Mouse (Mus musculus): ENCODE results near the gene Arhgef12. TPM values are rescaled to one million over a fixed set of nuclear protein-coding genes. Genes with fewer than 3 reads are reported as not detected.
"Not testable (repeated sequence)": the region's sequence is repeated elsewhere in the genome, so short reads cannot be mapped to it uniquely, and the experiment has no call there.

Gene Arhgef12
- total and polyA plus RNA-seq, 3 experiments = 11.8 to 33.5 (median 14.7) TPM

DNA sequence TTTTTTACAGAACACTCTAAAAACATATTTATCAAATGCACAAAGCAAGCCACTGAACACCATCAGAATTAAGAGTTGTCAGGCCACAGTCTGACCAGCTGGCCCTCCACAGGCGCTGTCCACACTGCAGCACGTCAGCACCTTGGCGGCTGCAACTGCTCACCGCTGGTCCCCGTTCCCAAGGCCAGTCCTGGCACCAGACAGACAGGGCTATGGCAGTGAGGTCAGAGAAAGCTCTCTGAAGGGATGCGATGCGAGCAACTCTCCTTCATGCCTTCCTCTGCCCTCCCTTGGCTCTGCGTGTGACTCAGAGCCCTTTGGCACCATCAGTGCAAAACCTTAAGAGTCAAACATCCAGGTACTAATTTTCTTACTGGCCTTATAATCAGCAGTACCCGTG lies 139.3 kb downstream of the Arhgef12 start:
- Histone ChIP-seq H3K4me1 (ENCODE audit: control insufficient read depth in 1 of 2, insufficient read depth in 2 of 2, low read length in 2 of 2) (no peaks in the 10 kb centered on the region), H3K9ac (ENCODE audit: control insufficient read depth, low read depth, low read length, poor library complexity, severe bottlenecking) (no peak overlapping the region), H3K79me2 (ENCODE audit: control insufficient read depth, insufficient read depth, low read length, poor library complexity) (no peaks in the 10 kb centered on the region), H3K27ac (ENCODE audit: control insufficient read depth, low read depth, low read length) (no peak overlapping the region), H3K4me3 (ENCODE audit: control insufficient read depth in 1 of 2, insufficient read depth in 1 of 2, low read depth in 2 of 2, low read length in 2 of 2) (no peak overlapping the region), H3K9me3 (replicated peaks; ENCODE audit: insufficient read depth, low read length) (no peaks in the 10 kb centered on the region), H3K36me3 (ENCODE audit: control insufficient read depth in 1 of 2, insufficient read depth in 2 of 2, low read length in 2 of 2) (peaks cover 0 to 2% of the 10 kb centered on the region in 2 experiments; a peak in 1 of 4 replicates), H3K27me3 (ENCODE audit: control insufficient read depth in 1 of 2, insufficient read depth in 2 of 2, low read length in 2 of 2) (no peaks in the 10 kb centered on the region)
- TF ChIP-seq ZC3H11A (IDR thresholded peaks at IDR 0.05; ENCODE audit: low read depth, low read length) (no peak), KAT2A (conservative IDR thresholded peaks at IDR 0.05; ENCODE audit: low read depth, low read length) (no peak), SMC3 (IDR thresholded peaks at IDR 0.05; ENCODE audit: low read depth, low read length) (no peak), TCF12 (IDR thresholded peaks at IDR 0.05; ENCODE audit: low read depth, low read length) (no peak), MXI1 (IDR thresholded peaks at IDR 0.05; ENCODE audit: low read depth, low read length) (no peak), NRF1 (IDR thresholded peaks at IDR 0.05; ENCODE audit: insufficient read depth, low read depth, low read length, poor library complexity, severe bottlenecking) (no peak), TAL1 (IDR thresholded peaks at IDR 0.05; ENCODE audit: low read length) (no peak)
- no peak for DNase-seq (ENCODE audit: low read depth, low spot score)

DNA sequence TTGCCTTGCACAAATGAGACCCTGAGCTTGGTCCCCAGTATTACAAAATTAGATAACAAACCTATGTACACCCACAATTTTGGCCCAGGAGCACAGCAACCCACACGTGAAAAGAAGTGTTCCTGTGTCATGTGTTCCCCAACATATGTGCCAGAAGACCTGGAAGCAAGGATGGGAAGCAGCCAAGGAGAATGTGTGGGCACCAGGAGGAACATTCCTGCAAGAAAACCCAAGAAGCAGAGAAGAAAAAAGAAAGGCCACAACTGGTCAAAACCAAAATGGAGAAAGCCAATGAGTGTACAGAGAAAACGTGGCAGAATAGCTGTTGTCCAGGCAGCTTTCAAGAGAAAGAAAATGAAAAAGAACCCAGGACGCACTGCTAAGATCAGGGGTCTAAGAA lies 142.2 kb downstream of the Arhgef12 start:
- H3K27ac ChIP-seq (ENCODE audit: control insufficient read depth, low read depth, low read length); H3K9me3 ChIP-seq (replicated peaks; ENCODE audit: insufficient read depth, low read length); H3K4me3 ChIP-seq (ENCODE audit: control insufficient read depth in 1 of 2, insufficient read depth in 1 of 2, low read depth in 2 of 2, low read length in 2 of 2); H3K9ac ChIP-seq (ENCODE audit: control insufficient read depth, low read depth, low read length, poor library complexity, severe bottlenecking); H3K79me2 ChIP-seq (ENCODE audit: control insufficient read depth, insufficient read depth, low read length, poor library complexity); H3K27me3 ChIP-seq (ENCODE audit: control insufficient read depth in 1 of 2, insufficient read depth in 2 of 2, low read length in 2 of 2); DNase-seq (ENCODE audit: low read depth, low spot score); H3K36me3 ChIP-seq (ENCODE audit: control insufficient read depth in 1 of 2, insufficient read depth in 2 of 2, low read length in 2 of 2); H3K4me1 ChIP-seq (ENCODE audit: control insufficient read depth in 1 of 2, insufficient read depth in 2 of 2, low read length in 2 of 2): not testable (repeated sequence)

DNA sequence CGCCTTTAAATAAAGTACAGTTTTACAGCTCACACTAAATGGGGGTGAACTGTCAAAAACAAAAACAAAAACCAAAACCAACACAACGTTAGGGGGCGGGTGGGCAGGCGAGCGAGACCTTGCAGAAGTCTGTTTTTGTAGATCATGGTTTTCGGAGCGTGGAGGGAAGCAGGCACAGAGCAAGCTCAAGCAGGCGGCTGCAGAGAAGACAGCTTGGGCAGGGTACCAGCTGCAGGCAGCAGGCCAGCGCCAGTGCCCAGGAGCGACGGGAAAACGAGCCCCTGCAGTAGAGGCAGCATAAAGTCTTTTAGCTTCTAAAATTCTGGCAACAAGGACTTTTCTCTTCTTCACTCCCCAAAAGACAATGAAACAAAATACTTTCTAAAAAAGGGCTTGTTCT lies 142.7 kb downstream of the Arhgef12 start:
- TF ChIP-seq MYB (IDR thresholded peaks at IDR 0.05; ENCODE audit: low read depth, low read length) (no peak), E2F4 (IDR thresholded peaks at IDR 0.05; ENCODE audit: borderline replicate concordance, low read depth, low read length) (no peak), ELF1 (IDR thresholded peaks at IDR 0.05; ENCODE audit: low read depth, low read length) (no peak), SIN3A (IDR thresholded peaks at IDR 0.05; ENCODE audit: low read length) (no peak), TBP (IDR thresholded peaks at IDR 0.05; ENCODE audit: low read depth, low read length) (no peak), EP300 (IDR thresholded peaks at IDR 0.05; ENCODE audit: low read depth in 1 of 2, low read length in 2 of 2) (no peak), JUND (IDR thresholded peaks at IDR 0.05; ENCODE audit: low read depth, low read length) (no peak), TCF12 (IDR thresholded peaks at IDR 0.05; ENCODE audit: low read depth, low read length) (no peak), ZMIZ1 (IDR thresholded peaks at IDR 0.05; ENCODE audit: low read depth, low read length) (no peak), GABPA (IDR thresholded peaks at IDR 0.05; ENCODE audit: low read depth, low read length) (no peak), NRF1 (IDR thresholded peaks at IDR 0.05; ENCODE audit: insufficient read depth, low read depth, low read length, poor library complexity, severe bottlenecking) (no peak), HCFC1 (IDR thresholded peaks at IDR 0.05; ENCODE audit: low read depth, low read length) (no peak), CHD1 (IDR thresholded peaks at IDR 0.05; ENCODE audit: low read depth, low read length) (no peak), ZNF384 (IDR thresholded peaks at IDR 0.05; ENCODE audit: low read depth, low read length) (no peak), ZC3H11A (IDR thresholded peaks at IDR 0.05; ENCODE audit: low read depth, low read length) (no peak), RAD21 (IDR thresholded peaks at IDR 0.05; ENCODE audit: low read depth, low read length) (no peak), POLR2AphosphoS5 (IDR thresholded peaks at IDR 0.05; ENCODE audit: borderline replicate concordance, low read depth, low read length) (no peak)

More for the DNA sequence above, 142.7 kb downstream of the Arhgef12 start:
- Histone ChIP-seq H3K27me3 (ENCODE audit: control insufficient read depth in 1 of 2, insufficient read depth in 2 of 2, low read length in 2 of 2) (no peaks in the 10 kb centered on the region), H3K9me3 (replicated peaks; ENCODE audit: insufficient read depth, low read length) (no peaks in the 10 kb centered on the region), H3K36me3 (ENCODE audit: control insufficient read depth in 1 of 2, insufficient read depth in 2 of 2, low read length in 2 of 2) (peaks cover 0 to 2% of the 10 kb centered on the region in 2 experiments; a peak in 1 of 4 replicates), H3K79me2 (ENCODE audit: control insufficient read depth, insufficient read depth, low read length, poor library complexity) (no peaks in the 10 kb centered on the region), H3K4me1 (ENCODE audit: control insufficient read depth in 1 of 2, insufficient read depth in 2 of 2, low read length in 2 of 2) (no peaks in the 10 kb centered on the region), H3K9ac (ENCODE audit: control insufficient read depth, low read depth, low read length, poor library complexity, severe bottlenecking) (no peak overlapping the region), H3K4me3 (ENCODE audit: control insufficient read depth in 1 of 2, insufficient read depth in 1 of 2, low read depth in 2 of 2, low read length in 2 of 2) (no peak overlapping the region), H3K27ac (ENCODE audit: control insufficient read depth, low read depth, low read length) (no peak overlapping the region)
- DNase-seq (ENCODE audit: low read depth, low spot score) = no peak

All from MEL (cell line).